Mouse (Mus musculus) urinary bladder, adult 2 months (tissue): ENCODE results near the gene Mical2. TPM values are rescaled to one million over a fixed set of nuclear protein-coding genes. Genes with fewer than 3 reads are reported as not detected.

Experiments
- DNase-seq: peaks from one replicate; pipeline ENCODE4 v3.0.0; 2022; ENCODE audit warnings: low spot score
- polyA plus RNA-seq: library from polyadenylated mRNA; depleted of rRNA; stranded (reverse); fragments of >200 nt; gene quantifications from 2 replicates; pipeline ENCODE4 v1.2.3, GENCODE M21; 2012

The Mical2 gene
- polyA plus RNA-seq, 1 experiment = 22.9 TPM

DNA sequence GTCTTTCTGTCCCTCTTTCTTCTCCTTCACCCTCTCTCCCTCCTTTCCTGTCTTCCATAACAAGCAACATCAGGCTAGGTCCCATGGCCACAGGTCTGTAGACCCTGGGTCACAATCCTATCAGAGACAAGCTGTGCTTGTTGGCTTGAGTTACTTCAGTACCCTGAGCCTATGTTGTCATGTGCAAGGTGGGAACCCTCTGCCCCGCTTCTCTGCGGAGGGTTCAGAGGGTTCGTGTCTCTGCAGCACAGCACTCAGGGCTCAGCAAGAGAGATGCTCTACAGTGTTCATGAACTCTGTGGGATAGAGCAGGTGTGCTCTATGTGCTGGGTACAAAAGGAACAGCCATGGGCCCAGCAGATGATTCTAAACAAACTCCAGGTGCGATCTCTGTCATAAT lies 16.0 kb upstream of the Mical2 start:
- DNase-seq = no peak

DNA sequence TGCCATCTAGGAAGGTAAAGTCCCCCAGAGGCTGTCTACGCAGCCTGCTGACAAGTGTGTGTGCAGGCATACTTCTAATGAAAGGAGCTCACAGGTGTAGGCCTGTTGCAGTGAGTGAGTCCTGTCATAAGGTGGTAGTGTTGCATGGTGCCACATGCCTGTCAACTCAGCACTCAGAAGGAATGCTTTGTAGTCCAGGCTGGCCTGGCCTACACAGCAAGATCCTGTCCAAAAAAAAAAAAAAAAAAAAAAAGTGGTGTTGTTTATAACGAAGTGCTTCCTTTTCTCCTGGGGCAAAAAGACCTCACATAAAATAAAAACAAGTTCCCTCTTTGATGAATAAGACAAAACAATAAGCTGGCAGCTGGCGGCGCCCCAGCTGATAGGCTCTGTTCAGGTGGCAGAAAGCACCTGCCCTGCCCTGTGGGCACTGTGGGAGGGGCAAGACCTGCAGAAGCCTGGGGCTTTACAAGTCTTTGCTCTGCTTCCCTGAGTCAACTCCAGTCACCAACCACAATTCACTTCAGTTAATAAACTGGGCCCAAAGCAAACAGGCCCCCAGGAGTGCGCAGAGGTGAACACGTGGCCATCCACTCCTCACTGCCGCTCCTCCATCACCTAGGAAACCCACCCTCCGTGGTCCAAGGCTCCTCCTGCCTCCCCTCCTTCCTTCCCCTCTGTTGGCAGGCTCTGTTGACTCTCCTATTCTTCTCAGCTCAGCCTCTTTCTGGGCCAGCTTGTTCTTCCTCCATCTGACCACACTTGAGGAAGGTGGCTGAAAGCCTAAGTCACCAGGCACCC lies 12.5 kb upstream of the Mical2 start:
- no peak for DNase-seq

DNA sequence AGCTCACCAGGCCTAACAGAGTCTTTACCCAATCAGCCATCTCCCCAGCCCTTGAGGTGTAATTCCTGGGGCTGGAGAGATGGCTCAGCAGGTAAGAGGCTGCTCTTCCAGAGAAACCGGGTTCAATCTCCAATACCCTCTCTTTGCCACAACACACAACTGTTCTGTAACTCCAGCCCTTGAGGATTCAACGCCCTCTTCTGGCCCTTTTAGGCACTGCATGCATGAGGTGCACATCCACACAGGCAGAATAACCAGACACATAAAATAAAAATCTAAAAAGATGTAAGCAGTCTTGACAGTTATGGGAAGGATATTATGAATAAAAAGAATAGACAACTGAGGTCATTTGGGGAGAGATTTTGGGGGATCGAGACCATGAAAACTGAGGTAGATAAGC lies 9.8 kb upstream of the Mical2 start:
- DNase-seq = no peak

GRCm38 (mm10) chr7:112216720-112217119 lies 8.9 kb upstream of the Mical2 start:
- DNase-seq = no peak

DNA sequence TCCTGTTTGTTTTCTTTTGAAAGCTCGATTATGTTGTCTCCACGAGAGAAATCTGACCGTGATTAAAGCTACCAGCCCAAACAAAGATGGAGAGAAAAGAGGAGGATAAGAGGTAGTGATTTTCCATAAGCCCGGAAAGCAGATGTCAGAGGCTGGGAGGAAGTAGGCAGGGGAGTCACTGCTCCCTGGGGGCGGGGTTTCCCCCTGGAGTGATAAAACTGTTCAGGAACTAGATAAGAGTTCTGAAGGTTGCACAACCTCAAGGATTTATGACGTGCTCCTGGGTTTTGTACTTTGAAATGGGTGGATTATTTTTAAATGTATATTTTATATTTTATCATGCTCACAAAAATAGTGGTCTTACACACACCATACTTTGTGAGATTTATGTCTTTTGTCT lies 8.4 kb upstream of the Mical2 start:
- no peak for DNase-seq

- DNase-seq = no peak
These were observed 2.7 kb upstream of the Mical2 start for GRCm38 (mm10) chr7:112222733-112223524.

- DNase-seq = no peak
These were observed 802 bp upstream of the Mical2 start for GRCm38 (mm10) chr7:112224854-112225253.

DNA sequence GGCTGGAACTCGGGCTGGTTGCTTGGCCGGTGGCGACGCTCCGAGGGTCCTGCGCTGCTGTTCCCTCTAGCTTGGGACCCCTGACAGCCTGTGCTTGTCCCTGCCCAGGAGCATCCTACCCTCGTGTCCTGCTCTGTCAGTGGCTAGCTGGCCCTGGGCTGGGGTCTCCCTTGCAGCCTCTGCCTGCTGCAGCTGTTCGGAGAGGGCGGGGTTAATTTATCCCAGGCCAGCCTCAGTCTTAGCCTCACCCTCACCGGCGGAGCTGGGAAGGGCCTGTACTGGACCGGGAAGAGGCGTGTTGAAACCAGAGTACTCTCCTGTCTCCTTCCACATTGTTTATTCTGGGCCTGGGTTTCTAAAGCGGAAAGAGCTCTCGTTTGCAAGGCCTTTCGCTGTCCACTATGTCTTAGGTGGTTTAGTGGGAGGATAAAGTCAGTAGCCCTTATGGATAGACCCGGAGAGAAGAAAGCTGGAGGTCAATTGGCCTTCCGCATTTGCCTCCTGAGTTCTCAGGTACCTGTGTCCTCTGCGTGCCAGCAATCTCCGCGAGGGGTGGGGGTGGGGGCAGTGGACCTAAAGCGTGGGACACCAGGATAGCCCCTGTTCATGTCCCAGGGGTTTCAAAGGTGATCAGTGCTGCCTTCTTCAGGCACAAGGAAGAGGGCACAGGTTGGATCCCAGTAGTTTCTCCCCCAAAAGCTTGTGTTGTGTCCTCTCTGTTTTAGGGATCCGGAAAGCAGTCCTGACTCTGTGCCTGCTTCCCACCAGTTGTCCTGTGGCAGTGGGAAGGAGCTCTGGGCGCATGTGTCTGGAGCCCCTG lies 1.0 kb downstream of the Mical2 start:
- DNase-seq = no peak

DNA sequence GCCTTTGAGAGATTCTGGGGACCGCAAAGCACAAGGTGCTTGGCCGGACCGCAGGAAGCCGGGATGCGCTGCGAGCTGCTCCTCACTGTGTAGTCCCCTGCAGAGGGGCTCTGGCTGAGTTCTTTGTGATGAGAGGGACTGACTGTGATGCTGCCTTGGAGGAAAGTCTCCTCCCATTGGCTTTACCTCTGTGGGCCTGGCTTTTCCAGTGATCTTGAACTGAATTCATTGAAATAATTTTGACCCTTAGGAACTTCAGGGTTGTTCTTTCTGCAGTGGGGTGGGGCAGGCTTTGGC lies 1.6 kb downstream of the Mical2 start:
- no peak for DNase-seq

GRCm38 (mm10) chr7:112228827-112229498 lies 3.3 kb downstream of the Mical2 start:
- no peak for DNase-seq

GRCm38 (mm10) chr7:112231731-112232130 lies 6.1 kb downstream of the Mical2 start:
- no peak for DNase-seq

- no peak for DNase-seq
These were observed 7.8 kb downstream of the Mical2 start for GRCm38 (mm10) chr7:112233345-112234005.

GRCm38 (mm10) chr7:112234410-112234809 lies 8.8 kb downstream of the Mical2 start:
- no peak for DNase-seq

DNA sequence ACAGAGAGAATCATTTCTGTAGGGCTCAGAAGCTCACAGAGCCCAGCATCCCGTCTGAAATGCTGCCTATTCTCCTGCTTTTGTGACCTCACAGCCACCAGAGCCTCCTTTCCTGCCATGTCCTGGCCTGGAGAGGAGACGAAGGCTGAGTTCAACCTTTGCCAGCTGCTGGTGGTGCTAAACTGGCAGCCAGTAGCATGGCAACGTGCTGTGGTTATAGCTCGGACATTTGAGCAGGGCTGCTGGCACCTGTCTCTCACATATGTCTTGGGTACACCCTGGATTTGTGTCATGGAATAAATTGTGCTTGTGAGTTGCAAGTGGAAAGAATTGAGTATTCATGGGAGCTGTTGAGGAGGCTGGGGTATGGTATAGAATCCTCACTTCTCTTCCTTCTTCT lies 9.8 kb downstream of the Mical2 start:
- no peak for DNase-seq

DNA sequence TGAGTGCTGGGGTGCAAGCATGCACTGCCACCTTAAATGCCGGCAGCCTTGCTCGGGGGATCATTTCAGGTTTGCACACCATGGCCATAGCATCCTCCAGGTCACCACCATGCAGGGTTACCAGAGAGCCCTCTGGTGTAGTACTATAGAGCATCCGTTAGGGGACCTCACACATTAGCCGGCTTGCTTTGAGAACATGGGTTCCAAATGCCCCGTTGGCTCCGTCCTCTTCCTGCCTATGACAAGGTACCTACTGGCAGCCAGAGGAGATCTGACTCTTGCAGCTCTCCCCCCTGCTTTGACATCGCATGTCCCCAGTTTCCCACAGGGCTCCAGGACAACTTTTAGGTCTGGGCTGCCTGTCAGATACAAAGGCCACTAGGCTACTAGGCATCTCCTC lies 11.6 kb downstream of the Mical2 start:
- DNase-seq = no peak

DNA sequence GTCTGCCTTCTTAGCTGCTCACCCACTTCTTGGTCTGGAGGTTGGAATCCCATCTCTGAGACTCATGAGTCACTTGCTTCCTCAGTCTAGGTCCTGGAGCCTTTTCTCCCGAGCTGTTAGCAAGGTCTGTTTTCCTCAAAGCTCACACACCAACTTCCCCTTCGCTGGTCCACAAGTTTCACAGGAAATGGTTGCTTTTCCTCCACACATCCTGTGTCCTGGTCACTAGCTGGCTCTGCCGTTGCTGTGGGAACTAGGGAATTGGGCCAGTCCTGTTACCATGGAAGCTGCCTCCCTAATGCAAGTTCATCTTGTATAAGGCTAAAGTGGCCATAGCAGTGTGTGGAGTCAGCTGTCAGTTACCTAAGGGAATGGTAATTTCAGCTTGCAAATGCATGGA lies 12.2 kb downstream of the Mical2 start:
- no peak for DNase-seq

GRCm38 (mm10) chr7:112238768-112239728 lies 13.4 kb downstream of the Mical2 start:
- DNase-seq = no peak

DNA sequence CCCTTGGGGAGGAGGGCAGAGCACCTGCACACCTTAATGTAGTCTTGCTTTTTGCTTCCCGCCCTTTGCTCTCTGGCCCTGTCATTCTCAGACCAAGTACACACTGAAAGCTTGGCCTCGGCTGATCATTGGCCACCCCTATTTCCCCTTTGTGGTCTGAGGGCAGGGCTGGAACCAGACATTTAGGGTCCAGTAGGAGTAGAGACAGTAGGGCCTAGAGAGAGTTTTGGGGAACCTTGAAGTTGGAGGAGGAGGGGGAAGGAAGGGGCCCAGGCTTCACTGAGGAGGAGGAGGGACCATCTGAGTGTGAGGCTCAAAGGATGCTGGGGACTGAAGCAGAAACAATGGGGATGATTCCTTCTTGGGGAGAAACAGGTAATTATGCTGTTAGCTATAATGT lies 15.1 kb downstream of the Mical2 start:
- DNase-seq = no peak

GRCm38 (mm10) chr7:112241211-112241944 lies 15.7 kb downstream of the Mical2 start:
- DNase-seq = no peak

DNA sequence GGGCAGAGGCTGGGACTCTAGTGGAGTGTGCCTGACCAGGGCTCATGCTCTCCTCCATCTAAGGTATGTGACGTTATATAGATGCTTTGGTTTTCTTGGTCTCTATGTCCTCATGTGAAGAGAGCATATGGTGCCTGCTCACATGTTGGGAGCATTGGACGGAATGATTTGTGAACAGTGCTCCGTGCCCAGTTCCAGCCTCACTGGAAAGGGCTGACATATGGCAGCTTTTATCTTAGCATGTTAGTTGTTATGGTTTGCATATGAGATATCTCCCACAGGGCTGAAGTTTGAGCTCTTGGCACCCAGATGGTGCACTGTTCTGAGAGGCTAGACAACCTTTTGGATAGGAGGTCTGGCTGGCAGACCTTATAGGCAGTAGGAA lies 16.3 kb downstream of the Mical2 start:
- no peak for DNase-seq
